Mouse (Mus musculus): ENCODE measurements around the gene Slc13a2. TPM values are rescaled to one million over a fixed set of nuclear protein-coding genes. Genes with fewer than 3 reads are reported as not detected.

Slc13a2 gene
- 31.4 and 36.6 TPM in 2 replicates for polyA plus RNA-seq (2015; fragmentation: Nextera tagmentation; extraction: Ambion mirVana)

DNA sequence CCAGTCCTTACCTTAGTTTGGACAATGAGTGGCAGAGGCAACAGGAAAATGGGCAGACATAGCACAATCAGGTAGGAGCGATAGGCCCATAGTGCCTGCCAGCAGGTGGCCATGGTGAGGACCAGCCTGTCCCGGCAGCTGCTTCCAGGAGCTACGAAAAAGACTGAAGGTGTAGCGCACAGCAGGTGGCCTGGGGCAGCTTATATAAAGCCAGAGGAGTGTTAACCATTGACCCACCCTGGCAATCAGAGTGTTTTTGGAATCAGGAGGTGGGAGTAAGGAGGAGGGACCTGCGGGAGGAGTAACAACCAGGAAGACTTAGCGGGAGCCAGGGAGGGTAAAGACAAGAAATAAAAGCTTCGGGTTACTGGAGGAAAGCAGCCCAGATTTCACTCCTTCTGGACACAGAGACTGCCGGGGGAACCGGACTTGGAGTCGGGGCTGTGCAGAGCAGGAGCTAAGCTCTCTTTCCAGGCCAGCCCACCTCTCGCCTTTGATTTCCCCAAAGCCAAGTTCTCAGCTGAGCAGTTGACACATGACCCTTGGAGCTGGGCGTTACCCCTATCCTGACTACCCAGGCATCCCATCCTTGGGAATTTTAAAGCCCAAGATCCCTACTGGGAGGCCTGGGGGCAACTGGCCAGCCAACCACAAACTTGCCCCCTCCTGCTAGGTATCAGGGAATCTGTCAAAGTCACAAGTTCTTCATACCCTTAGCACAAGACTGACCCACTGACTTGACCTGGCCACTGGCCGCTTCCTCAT, at the start of gene Slc13a2:
Gene Slc13a2, minus strand, starts transcription at position 163 of the 765 bp plus-strand sequence.
- Histone ChIP-seq H3K4me2 (replicated peaks; ENCODE audit: low read depth) (peak within 1 kb of the TSS; percentile 50), H3K27me3 (replicated peaks; ENCODE audit: control insufficient read depth, insufficient read depth, low read length) (no peaks in the 10 kb centered on the region), H3K9me3 (ENCODE audit: control insufficient read depth) (no peaks in the 10 kb centered on the region), H3K27ac (ENCODE audit: low read depth, low read length) (peak within 1 kb of the TSS; percentile 65), H3K4me3 (ENCODE audit: low read depth, low read length) (peak within 1 kb of the TSS; percentile 0; the same call in 1 of the 2 replicates), H3K4me1 (replicated peaks; ENCODE audit: control insufficient read depth, insufficient read depth, low read length) (0 out of 2 replicates have a peak, but pooled peaks cover 3% of the 10 kb centered on the region), H3K9ac (ENCODE audit: low read depth, low read length) (no peak within 1 kb of the TSS; the same call in 1 of the 2 replicates), H3K36me3 (ENCODE audit: control insufficient read depth, insufficient read depth) (no peaks in the 10 kb centered on the region)
- 14% methylated on average over 13 of the region's 13 CpGs for WGBS
- ATAC-seq = peak; percentile 58
- peak; percentile 70 for TF ChIP-seq CTCF (IDR thresholded peaks at IDR 0.05; ENCODE audit: low read depth)

DNA sequence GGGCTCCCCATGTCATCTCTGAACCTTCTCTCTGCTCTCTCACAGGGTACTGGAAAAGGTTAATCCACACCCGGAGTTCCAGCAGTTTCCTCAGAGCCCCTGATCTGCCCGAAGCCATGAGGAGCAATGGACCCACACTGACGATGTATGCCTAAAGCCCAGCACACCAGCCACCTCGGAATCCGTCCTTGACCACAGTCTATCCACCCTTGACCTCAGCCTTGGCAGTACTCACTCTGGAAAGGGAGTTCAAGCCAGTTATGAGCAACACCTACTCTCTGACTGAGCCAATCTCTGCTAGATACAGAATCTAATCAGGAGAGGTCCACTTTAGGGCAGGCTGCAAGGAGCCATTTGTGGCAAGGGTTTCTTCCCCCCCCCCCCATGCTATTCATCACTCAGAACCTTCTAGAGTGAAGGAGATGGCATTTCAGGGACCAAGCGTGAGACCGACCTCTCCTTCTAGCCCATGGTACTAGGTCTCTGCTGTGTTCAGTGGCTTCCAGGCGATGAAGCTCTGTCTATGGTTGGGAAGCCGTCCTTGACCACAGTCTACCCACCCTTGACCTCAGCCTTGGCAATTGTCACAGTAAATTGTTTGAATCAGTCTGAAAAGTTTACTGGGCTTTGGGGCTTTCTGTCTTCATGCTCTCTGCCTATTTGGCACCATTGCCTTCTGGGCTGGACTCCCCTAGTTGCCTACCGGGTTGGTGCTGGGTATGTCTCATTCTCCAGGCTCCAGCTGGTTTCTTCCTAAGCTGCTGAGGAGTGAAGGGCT, 49.5 kb upstream of the Slc13a2 start:
- no peaks in the 10 kb centered on the region for H3K27me3 ChIP-seq (replicated peaks; ENCODE audit: control insufficient read depth, insufficient read depth, low read length)
- no peak overlapping the region for H3K9ac ChIP-seq (ENCODE audit: low read depth, low read length)
- no peak overlapping the region for H3K27ac ChIP-seq (ENCODE audit: low read depth, low read length)
- H3K36me3 ChIP-seq (ENCODE audit: control insufficient read depth, insufficient read depth) = no peaks in the 10 kb centered on the region
- no peaks in the 10 kb centered on the region for H3K4me1 ChIP-seq (replicated peaks; ENCODE audit: control insufficient read depth, insufficient read depth, low read length)
- H3K9me3 ChIP-seq (ENCODE audit: control insufficient read depth) = no peaks in the 10 kb centered on the region
- 89% methylated on average over 10 of the region's 10 CpGs for WGBS
- no peak for ATAC-seq
- H3K4me2 ChIP-seq (replicated peaks; ENCODE audit: low read depth) = no peak overlapping the region
- no peak for TF ChIP-seq CTCF (IDR thresholded peaks at IDR 0.05; ENCODE audit: low read depth)
- no peak overlapping the region for H3K4me3 ChIP-seq (ENCODE audit: low read depth, low read length)

DNA sequence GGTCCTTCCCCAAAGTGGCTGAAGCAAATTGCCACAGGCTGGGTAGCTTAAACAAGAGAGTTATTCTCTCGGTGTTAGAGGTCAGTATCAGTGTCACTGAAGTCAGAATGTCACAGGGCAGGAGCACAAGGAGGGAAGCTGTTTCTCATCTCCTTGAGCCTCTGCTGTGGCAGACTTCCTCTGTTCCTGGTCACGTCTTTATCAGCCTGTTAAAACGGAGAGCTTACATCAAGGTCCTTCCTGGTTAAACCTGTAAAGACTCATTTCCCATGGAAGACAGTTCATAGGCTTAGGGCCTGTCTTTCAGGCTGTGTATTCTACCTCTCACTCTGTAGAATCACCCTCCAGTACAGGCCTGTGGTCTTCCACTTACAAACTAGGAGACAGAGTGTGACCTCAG, 45.9 kb upstream of the Slc13a2 start:
- no peaks in the 10 kb centered on the region for H3K27me3 ChIP-seq (replicated peaks; ENCODE audit: control insufficient read depth, insufficient read depth, low read length)
- H3K4me1 ChIP-seq (replicated peaks; ENCODE audit: control insufficient read depth, insufficient read depth, low read length) = peaks cover 5% of the 10 kb centered on the region
- H3K36me3 ChIP-seq (ENCODE audit: control insufficient read depth, insufficient read depth) = no peaks in the 10 kb centered on the region
- no peak overlapping the region for H3K4me3 ChIP-seq (ENCODE audit: low read depth, low read length)
- H3K9ac ChIP-seq (ENCODE audit: low read depth, low read length) = no peak overlapping the region
- H3K4me2 ChIP-seq (replicated peaks; ENCODE audit: low read depth) = no peak overlapping the region
- ATAC-seq = no peak
- no peak for TF ChIP-seq CTCF (IDR thresholded peaks at IDR 0.05; ENCODE audit: low read depth)
- WGBS = 51% methylated on average over 3 of the region's 3 CpGs
- peak overlapping the region; percentile 46; the same call in 1 of the 2 replicates for H3K27ac ChIP-seq (ENCODE audit: low read depth, low read length)
- H3K9me3 ChIP-seq (ENCODE audit: control insufficient read depth) = no peaks in the 10 kb centered on the region

DNA sequence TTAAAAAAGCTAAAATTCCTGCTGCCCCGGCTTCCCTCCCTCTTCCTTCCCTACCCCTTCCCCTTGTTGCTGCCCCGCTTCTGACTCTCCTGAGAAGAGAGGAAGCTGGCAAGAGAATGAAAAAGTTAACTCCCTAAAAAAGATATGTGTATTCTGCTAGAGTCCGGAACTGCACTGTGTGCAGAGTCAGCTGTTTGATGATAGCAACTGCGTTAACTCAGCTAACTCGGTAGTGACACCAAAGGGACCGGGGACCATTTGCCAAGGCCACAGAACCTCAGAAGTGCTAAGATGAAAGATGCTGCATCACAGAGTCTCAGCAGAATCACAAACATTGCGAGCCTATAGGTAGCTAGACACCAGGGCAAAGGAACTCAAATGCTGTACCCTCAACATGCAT, 45.5 kb upstream of the Slc13a2 start:
- H3K4me3 ChIP-seq (ENCODE audit: low read depth, low read length) = no peak overlapping the region
- no peaks in the 10 kb centered on the region for H3K36me3 ChIP-seq (ENCODE audit: control insufficient read depth, insufficient read depth)
- H3K4me2 ChIP-seq (replicated peaks; ENCODE audit: low read depth) = no peak overlapping the region
- ATAC-seq = no peak
- no peaks in the 10 kb centered on the region for H3K9me3 ChIP-seq (ENCODE audit: control insufficient read depth)
- peak overlapping the region; percentile 46; the same call in 1 of the 2 replicates for H3K27ac ChIP-seq (ENCODE audit: low read depth, low read length)
- peaks cover 7% of the 10 kb centered on the region for H3K4me1 ChIP-seq (replicated peaks; ENCODE audit: control insufficient read depth, insufficient read depth, low read length)
- H3K9ac ChIP-seq (ENCODE audit: low read depth, low read length) = no peak overlapping the region
- no peak for TF ChIP-seq CTCF (IDR thresholded peaks at IDR 0.05; ENCODE audit: low read depth)
- WGBS = 74% methylated on average over 7 of the region's 7 CpGs
- no peaks in the 10 kb centered on the region for H3K27me3 ChIP-seq (replicated peaks; ENCODE audit: control insufficient read depth, insufficient read depth, low read length)

DNA sequence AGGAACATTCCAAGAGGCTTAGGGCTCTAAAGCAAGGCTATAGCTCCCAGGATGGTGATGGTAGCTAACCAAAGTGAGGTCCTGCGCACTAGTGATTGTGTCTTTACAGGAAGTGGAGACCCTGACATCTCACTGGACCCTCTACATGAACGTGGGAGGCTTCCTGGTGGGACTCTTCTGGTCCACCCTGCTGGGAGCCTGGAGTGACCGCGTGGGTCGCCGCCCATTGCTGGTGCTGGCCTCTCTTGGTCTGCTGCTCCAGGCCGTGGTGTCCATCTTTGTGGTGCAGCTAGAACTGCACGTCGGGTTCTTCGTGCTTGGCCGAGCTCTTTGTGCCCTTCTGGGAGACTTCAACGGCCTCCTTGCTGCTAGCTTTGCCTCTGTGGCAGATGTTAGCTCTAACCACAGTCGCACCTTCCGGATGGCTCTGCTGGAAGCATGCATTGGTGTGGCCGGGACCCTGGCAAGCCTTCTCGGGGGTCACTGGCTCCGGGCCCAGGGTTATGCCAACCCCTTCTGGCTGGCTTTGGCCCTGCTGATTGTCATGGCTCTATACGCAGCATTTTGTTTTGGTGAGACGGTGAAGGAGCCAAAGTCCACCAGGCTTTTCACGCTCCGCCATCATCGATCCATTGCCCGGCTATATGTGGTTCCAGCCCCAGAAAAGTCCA, 44.4 kb upstream of the Slc13a2 start:
- no peak for TF ChIP-seq CTCF (IDR thresholded peaks at IDR 0.05; ENCODE audit: low read depth)
- Histone ChIP-seq H3K4me3 (ENCODE audit: low read depth, low read length) (peak overlapping the region; percentile 71), H3K9ac (ENCODE audit: low read depth, low read length) (peak overlapping the region; percentile 73), H3K27me3 (replicated peaks; ENCODE audit: control insufficient read depth, insufficient read depth, low read length) (no peaks in the 10 kb centered on the region), H3K27ac (ENCODE audit: low read depth, low read length) (peak overlapping the region; percentile 93), H3K4me1 (replicated peaks; ENCODE audit: control insufficient read depth, insufficient read depth, low read length) (peaks cover 7% of the 10 kb centered on the region), H3K4me2 (replicated peaks; ENCODE audit: low read depth) (peak overlapping the region; percentile 92), H3K36me3 (ENCODE audit: control insufficient read depth, insufficient read depth) (no peaks in the 10 kb centered on the region), H3K9me3 (ENCODE audit: control insufficient read depth) (no peaks in the 10 kb centered on the region)
- ATAC-seq = no peak
- 71% methylated on average over 23 of the region's 23 CpGs for WGBS

All from intestine, postnatal 0 days (tissue).